Mouse (Mus musculus) testis, postnatal 14 days (tissue): ENCODE results near the gene Slc39a10.
"Not testable (repeated sequence)": the region's sequence is repeated elsewhere in the genome, so short reads cannot be mapped to it uniquely, and the experiment has no call there.

Experiments used
- DNase-seq: peaks from one replicate; pipeline ENCODE4 v3.0.0; 2021; ENCODE audit warnings: low spot score

Slc39a10 gene

GRCm38 (mm10) chr1:46864175-46864885 is 28.3 kb downstream of the Slc39a10 start:
- DNase-seq: no peak

DNA sequence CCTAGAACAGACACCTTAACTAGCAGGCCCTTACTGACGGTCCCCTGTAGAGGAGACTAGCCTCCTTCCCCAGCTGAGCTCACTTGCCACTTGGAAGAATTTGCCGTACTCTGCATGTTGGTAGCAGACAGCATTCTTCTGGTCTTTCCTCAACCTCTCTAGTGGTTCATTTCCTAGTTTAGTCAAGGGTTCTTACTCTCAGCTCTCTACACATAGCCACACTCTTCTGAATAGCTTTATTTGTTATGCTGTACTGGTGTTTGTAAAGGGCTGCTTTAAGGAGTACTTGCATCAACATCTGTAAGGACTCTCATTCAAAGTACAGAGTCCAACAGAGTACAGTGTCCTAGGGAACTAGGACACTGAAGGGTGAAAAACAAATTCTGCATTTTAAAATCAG is 29.2 kb downstream of the Slc39a10 start:
- DNase-seq: no peak

GRCm38 (mm10) chr1:46860082-46860481 is 32.6 kb downstream of the Slc39a10 start:
- DNase-seq: no peak

GRCm38 (mm10) chr1:46858579-46858978 is 34.1 kb downstream of the Slc39a10 start:
- no peak for DNase-seq

DNA sequence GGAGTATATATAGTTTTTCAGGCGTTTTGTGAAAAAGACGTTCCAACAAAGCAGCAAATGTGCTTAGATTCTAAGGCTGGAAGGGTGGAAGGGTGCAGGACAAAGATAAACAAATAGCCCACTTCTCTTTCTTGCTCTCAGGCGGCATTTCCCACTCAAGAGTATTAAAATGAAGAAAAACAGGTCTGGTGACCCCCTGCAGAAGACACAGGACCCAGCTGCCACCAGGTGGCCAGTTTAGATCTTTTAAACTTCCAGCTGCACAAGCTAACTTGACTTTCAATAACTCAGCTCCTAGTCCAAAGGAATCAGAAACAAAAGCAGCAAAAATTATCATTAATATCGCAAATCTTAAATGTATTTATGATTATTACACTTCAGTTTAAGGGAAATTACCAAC is 36.2 kb downstream of the Slc39a10 start:
- no peak for DNase-seq

DNA sequence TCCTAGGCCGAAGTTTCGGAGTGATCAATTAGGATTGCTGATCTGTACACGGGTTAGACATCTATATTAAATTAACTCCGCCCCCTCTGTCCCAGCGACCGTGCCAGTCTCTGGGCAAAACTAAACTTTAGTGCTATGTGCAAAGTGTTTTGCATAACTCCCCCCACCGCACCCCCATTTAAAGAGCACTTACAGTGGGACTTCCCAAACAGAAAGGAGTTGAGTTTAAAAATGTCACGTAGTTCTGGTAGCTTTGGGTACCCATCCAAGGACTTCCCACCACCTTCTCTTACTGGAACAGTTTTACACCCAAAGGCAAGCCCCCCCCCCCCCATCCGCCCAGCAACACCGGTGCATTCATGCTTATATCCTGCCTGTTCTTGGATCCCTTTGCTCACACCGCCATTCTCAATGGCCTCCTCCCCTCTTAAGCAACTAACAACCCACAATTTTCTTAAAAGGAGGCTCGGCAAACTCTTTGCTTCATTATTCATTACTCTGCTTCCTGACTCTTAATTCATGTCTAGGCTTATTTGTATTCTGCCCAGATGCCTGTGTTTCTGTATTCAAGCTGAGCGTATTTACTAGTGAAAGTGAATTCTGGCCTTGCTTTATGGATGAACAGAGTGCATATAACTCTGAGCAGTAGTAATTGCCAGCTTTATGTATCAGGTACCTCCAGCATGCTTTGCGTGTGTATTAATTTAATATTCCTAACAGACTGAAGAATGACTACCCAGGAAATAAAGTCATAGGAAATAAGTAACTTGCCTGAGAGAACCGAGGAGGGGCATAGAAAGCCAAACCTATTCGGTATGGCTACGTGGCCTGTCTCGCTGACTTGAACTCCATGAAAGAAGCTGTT is 38.4 kb downstream of the Slc39a10 start:
- no peak for DNase-seq

- peak; percentile 94 for DNase-seq
Measured at GRCm38 (mm10) chr1:46853317-46854035, 39.2 kb downstream of the Slc39a10 start.

DNA sequence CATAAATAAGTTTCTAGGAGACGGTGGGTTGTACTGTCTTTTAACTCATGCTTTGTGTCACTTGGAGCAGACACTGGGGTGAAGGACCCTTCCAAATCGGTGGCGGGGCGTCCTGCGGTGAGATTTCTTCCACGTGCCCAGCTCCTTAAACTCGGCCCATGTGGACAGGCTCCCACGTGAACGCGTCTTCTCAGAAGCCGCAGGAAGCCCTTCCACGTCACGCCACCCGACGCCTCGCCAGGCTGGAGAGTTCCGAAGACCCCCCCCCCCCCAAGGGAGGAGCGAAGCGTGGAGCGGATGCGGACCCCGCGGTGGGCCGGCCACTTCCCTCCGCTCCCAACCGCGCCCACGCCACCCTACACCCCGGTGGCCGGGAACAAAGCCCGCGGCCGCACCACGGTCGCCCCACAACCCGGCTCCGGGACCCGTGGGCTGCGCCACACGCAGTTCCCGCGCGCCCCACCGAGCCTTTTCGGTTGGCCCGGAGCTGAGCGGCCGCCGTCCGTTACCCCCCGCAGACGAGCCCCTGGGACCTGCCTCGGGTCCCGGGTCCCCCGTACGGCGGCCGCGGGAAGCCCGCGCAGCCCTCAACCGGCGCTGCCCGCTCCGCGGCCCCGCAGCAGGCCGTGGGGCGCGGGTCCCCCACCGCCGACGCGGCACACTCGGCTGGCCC is 39.9 kb downstream of the Slc39a10 start:
- peak; percentile 82 for DNase-seq

DNA sequence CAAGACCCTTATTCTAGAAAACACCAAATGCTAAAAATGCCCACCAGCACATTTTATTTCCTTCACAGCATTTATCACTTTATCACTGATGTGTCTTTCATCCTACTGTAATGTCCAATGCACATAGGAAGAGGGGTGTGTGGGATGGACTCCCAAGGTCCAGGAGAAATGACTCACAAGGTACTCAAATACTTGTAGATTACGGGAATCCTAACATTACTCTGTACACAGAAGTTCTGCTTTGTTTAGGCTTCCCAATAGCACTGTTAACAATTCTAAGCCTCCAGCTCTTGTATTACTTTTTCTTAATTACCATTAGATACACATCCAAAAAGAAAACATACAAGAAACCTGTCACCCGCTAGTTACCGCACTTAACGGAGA is 40.4 kb downstream of the Slc39a10 start:
- DNase-seq: no peak

DNA sequence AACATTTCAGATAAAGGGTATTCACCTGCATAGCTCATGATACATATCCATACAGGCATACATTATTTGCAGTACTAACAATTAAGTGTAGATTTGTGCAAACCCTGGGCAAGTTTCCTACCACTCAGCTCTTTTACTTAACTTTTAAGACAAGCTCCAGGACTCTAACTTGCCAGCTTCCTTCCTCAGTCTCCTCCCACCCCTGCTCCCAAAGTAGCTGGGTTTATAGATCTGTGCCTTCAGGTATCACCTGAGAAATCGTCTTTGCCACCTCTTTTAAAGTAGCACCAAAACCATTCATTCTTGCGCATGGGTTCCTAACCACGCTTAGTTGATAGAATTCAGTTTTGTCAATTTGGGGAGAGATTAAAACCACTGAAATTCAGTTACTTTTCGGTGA is 41.1 kb downstream of the Slc39a10 start:
- no peak for DNase-seq

DNA sequence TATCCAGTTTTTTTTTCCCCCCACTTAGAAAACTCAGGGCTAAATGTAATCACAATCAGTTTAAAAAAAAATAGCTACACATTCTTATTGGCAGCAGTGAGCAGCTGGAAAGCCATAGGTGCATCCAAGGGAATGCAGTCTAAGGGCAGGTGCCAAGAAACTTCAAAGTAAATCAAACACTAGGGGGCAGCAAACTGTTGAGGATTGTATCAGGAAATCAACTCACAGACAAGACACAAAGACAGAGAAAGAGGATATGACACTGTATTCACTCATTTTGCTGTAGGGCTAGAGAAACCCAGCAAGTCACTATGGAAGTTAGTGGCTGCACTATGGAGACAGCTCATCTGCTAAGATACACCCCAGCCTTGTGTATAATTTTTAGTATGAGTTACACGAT is 42.9 kb downstream of the Slc39a10 start:
- peak; percentile 34 for DNase-seq

GRCm38 (mm10) chr1:46845221-46845620 is 47.4 kb downstream of the Slc39a10 start:
- DNase-seq: no peak

- DNase-seq: no peak
Measured at GRCm38 (mm10) chr1:46844281-46844680, 48.4 kb downstream of the Slc39a10 start.

GRCm38 (mm10) chr1:46843406-46843805 is 49.2 kb downstream of the Slc39a10 start:
- DNase-seq: peak; percentile 25

DNA sequence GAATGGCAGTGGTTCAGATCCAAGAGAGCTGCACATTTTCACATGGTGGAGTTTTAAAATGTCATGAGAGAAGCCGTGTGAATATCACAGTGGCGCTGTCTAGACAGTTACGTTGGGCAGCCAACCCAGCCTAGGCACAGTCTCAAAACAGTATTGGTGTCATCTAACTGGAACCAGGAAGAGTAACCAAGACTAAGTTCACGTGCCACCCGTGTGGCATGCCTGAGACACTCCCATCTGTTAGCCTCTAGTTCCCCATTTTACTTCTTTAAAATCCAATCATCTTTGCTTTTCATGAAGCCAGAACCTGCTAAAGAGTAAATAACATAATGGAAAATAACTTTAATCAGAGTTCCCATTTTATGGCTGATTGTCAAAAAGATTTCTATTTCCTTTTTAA is 60.7 kb downstream of the Slc39a10 start:
- DNase-seq: no peak

DNA sequence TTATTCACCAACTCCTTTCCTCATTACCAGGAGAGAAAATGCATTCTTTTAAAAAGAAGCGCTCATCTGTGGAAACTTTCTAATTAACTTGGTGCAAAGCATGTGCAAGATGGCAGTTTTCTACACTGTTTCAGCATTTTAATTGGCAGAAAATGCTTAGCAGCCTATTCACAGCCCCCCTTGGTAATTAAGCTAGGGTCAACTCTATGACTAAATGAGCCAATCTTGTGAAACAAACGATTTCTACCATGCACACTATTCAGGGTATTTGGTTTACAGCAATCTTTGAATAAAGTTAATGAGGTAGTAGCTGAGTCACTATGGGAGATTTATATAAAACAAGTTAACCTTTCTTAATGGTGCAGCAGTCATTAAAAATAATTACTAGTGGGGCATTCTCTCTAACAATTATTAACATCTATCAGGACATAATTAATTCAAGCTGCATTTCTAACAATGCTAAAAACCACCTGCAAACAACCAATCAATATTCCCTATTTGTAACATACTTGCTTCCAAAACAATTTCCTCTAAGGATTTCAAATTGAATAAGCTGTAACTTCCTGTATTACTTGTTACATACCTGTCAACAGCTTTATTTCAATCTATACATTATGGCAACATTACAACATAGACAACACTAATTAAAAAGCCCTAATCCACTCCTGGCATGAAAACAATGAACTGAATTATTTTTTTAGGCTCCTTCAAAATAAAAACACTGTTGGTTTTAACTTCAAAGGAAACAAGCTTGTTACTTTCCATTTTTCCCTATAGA is 62.4 kb downstream of the Slc39a10 start:
- no peak for DNase-seq

DNA sequence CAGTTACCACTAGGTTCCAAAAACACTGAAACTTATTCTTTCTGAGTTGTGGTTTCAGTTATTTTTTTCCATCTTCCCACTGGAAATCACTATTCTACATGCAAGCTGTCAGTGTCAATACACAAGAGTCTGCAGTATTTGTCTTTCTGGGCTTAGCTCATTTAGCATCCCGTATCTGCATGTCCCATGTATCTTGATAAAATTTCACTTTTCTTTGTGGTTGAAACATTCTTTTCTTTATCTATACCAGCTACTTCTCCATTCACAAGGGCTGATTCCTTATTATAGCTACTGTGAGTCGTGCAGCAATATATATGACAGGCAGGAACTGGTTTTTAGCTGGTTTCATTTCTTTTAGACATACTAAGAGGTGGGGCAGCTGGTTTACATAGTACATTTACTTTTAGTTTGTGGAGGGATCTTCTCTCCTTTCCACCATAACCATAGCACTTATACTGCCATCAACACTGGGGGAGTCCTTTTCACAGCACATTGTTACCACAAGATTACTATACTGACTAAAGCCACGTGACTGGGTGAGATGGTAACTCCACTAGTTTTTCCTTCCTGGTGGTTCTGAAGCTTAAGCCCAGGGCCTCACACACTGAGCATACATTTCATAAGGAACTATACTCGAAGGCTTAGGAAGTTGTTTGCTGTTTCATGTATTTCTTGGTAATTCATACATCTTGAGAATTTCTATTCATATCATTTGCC is 70.2 kb downstream of the Slc39a10 start:
- DNase-seq: no peak

- DNase-seq: no peak
Measured at GRCm38 (mm10) chr1:46817934-46818333, 74.7 kb downstream of the Slc39a10 start.

DNA sequence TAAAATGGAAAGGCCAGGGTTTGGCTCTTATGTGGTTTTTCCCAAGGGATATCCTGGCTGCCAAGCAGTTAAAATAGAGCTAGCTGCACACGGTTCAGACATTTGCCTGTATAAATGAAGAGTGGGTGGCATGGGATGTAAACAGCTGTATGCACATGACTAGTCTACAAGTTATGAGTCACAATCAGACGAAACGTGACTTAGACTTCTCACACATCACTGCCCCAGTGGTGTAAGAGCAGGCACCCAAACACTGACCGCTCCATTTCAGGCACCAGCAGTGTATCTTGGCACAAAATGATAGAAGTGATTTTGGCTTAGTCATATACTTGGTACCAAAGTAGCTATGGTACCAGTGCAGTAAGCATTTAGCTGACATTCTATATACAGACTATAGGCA is 84.0 kb downstream of the Slc39a10 start:
- not testable (repeated sequence) for DNase-seq

GRCm38 (mm10) chr1:46805074-46805473 is 87.6 kb downstream of the Slc39a10 start:
- no peak for DNase-seq

- DNase-seq: not testable (repeated sequence)
Measured at GRCm38 (mm10) chr1:46782227-46782626, 110.4 kb downstream of the Slc39a10 start.
